Comparison of ENCODE assay signal across 8 mouse cellular contexts in genomic region chr11:101260826-101261380, GRCm38 (mm10). TPM values are rescaled to one million over a fixed set of nuclear protein-coding genes. Genes with fewer than 3 reads are reported as not detected.
A peak's percentile ranks its signal among the peaks of the same experiment; 100 is the strongest.
DNase-seq lines count a peak whose midpoint lies in the region; ATAC-seq and TF ChIP-seq lines count a peak whose summit lies in the region.

No protein-coding gene starts in this region.

- peaks cover 43% of the 10 kb centered on the region for H3K4me1 ChIP-seq in heart, postnatal 0 days (ENCODE audit: control insufficient read depth, insufficient read depth)
- peaks cover 53% of the 10 kb centered on the region for H3K4me1 ChIP-seq in liver, embryonic 16.5 days (ENCODE audit: control insufficient read depth, low read depth, low read length)

- peak overlapping the region; percentile 65 for H3K9ac ChIP-seq in heart, postnatal 0 days (replicated peaks; ENCODE audit: low read depth, low read length)
- peak overlapping the region; percentile 88 for H3K9ac ChIP-seq in liver, embryonic 16.5 days (ENCODE audit: low read depth, low read length)

- no peak for ATAC-seq in heart, postnatal 0 days (ENCODE audit: insufficient read depth, low read depth)
- ATAC-seq in liver, embryonic 16.5 days (ENCODE audit: low read depth) = no peak

- peaks cover 37% of the 10 kb centered on the region for H3K27me3 ChIP-seq in heart, postnatal 0 days (ENCODE audit: control insufficient read depth, insufficient read depth, low read length)
- peaks cover 45% of the 10 kb centered on the region for H3K27me3 ChIP-seq in liver, embryonic 16.5 days (ENCODE audit: control insufficient read depth, insufficient read depth, low read depth, low read length)

- peak; percentile 16 to 41 for DNase-seq in cerebellum, postnatal 14 days
- no peak for DNase-seq in cerebellum, postnatal 4 days (ENCODE audit: low spot score in 2 of 2)
- peak; percentile 36 for DNase-seq in MN1 (ENCODE audit: low spot score)
- DNase-seq in heart, postnatal 0 days (ENCODE audit: low spot score) = no peak
- no peak for DNase-seq in urinary bladder, postnatal 10 days (ENCODE audit: low spot score)
- DNase-seq in right cerebral cortex, postnatal 4 days = no peak
- DNase-seq in layer of hippocampus, adult 8-10 months (ENCODE audit: low spot score in 2 of 2) = no peak

- TF ChIP-seq EP300 in heart, postnatal 0 days (IDR thresholded peaks at IDR 0.05; ENCODE audit: low read depth) = no peak

- peak overlapping the region; percentile 58 for H3K4me3 ChIP-seq in heart, postnatal 0 days (ENCODE audit: low read depth, low read length)
- peak overlapping the region; percentile 80 for H3K4me3 ChIP-seq in liver, embryonic 16.5 days (ENCODE audit: low read depth, low read length)

- under 1% methylated on average over 30 of the region's 30 CpGs for WGBS in heart, postnatal 0 days
- WGBS in liver, embryonic 16.5 days (ENCODE audit: insufficient replicate concordance) = under 1% methylated on average over 30 of the region's 30 CpGs

- H3K36me3 ChIP-seq in heart, postnatal 0 days (replicated peaks; ENCODE audit: control insufficient read depth, insufficient read depth, low read length) = peaks cover 22% of the 10 kb centered on the region; the same call in 1 of the 2 replicates
- no peaks in the 10 kb centered on the region for H3K36me3 ChIP-seq in liver, embryonic 16.5 days (ENCODE audit: control insufficient read depth, insufficient read depth)

- no peak for TF ChIP-seq CTCF in heart, postnatal 0 days (IDR thresholded peaks at IDR 0.05; ENCODE audit: low read depth)

- peak overlapping the region; percentile 82 for H3K27ac ChIP-seq in heart, postnatal 0 days (ENCODE audit: low read depth)
- peak overlapping the region; percentile 96 for H3K27ac ChIP-seq in liver, embryonic 16.5 days (ENCODE audit: low read length)

- H3K4me2 ChIP-seq in heart, postnatal 0 days (ENCODE audit: low read depth, low read length) = peak overlapping the region; percentile 90
- H3K4me2 ChIP-seq in liver, embryonic 16.5 days (ENCODE audit: low read depth, low read length) = peak overlapping the region; percentile 98

- no peaks in the 10 kb centered on the region for H3K9me3 ChIP-seq in heart, postnatal 0 days (replicated peaks; ENCODE audit: control insufficient read depth, low read length)
- H3K9me3 ChIP-seq in liver, embryonic 16.5 days (replicated peaks; ENCODE audit: control insufficient read depth, low read length) = no peaks in the 10 kb centered on the region

RNA-seq across cellular contexts. Expression of gene Wnk4, which starts 0.5 kb away (rescaled TPM):
- 2.0 and 3.2 TPM in 2 replicates for total RNA-seq in heart, postnatal 0 days (2014; rRNA removed; ENCODE audit: low replicate concordance)
- 3.8 and 4.0 TPM in 2 replicates for polyA plus RNA-seq in heart, postnatal 0 days (2015; fragmentation: Nextera tagmentation; extraction: Ambion mirVana)
- polyA plus RNA-seq in liver, embryonic 16.5 days (2015; fragmentation: Nextera tagmentation; extraction: Ambion mirVana) = 4.3 and 5.4 TPM in 2 replicates
- total RNA-seq in layer of hippocampus, adult 8-10 months (2022) = 10 to 100 TPM in 3 of 4 experiments, 1 to 10 TPM in 1; 9.0 to 11.6 (median 10.9) TPM

RNA-seq across cellular contexts. Expression of gene Vps25, which starts 7.4 kb away (rescaled TPM):
- total RNA-seq in heart, postnatal 0 days (2014; rRNA removed; ENCODE audit: low replicate concordance) = 99.2 and 116 TPM in 2 replicates
- polyA plus RNA-seq in heart, postnatal 0 days (2015; fragmentation: Nextera tagmentation; extraction: Ambion mirVana) = 125 and 130 TPM in 2 replicates
- polyA plus RNA-seq in liver, embryonic 16.5 days (2015; fragmentation: Nextera tagmentation; extraction: Ambion mirVana) = 72.2 and 75.2 TPM in 2 replicates
- 10 to 100 TPM; 59.1 to 76.6 (median 65.5) TPM for total RNA-seq in layer of hippocampus, adult 8-10 months (2022)

RNA-seq across cellular contexts. Expression of gene Ramp2, which starts 15.1 kb away (rescaled TPM):
- total RNA-seq in heart, postnatal 0 days (2014; rRNA removed; ENCODE audit: low replicate concordance) = 159 and 253 TPM in 2 replicates
- 181 and 182 TPM in 2 replicates for polyA plus RNA-seq in heart, postnatal 0 days (2015; fragmentation: Nextera tagmentation; extraction: Ambion mirVana)
- 20.8 and 21.8 TPM in 2 replicates for polyA plus RNA-seq in liver, embryonic 16.5 days (2015; fragmentation: Nextera tagmentation; extraction: Ambion mirVana)
- 10 to 100 TPM; 54.2 to 66.0 (median 64.6) TPM for total RNA-seq in layer of hippocampus, adult 8-10 months (2022)

RNA-seq across cellular contexts. Expression of gene Cntd1, which starts 17.9 kb away (rescaled TPM):
- not detected in 2 replicates for total RNA-seq in heart, postnatal 0 days (2014; rRNA removed; ENCODE audit: low replicate concordance)
- polyA plus RNA-seq in heart, postnatal 0 days (2015; fragmentation: Nextera tagmentation; extraction: Ambion mirVana) = 0.22 and 0.56 TPM in 2 replicates
- polyA plus RNA-seq in liver, embryonic 16.5 days (2015; fragmentation: Nextera tagmentation; extraction: Ambion mirVana) = 0.70 and 0.74 TPM in 2 replicates
- total RNA-seq in layer of hippocampus, adult 8-10 months (2022) = 1 to 10 TPM in 1 of 4 experiments, under 1 TPM in 3; 0.16 to 1.4 (median 0.52) TPM

RNA-seq across cellular contexts. Expression of gene Coa3, which starts 18.0 kb away (rescaled TPM):
- total RNA-seq in heart, postnatal 0 days (2014; rRNA removed; ENCODE audit: low replicate concordance) = 175 and 216 TPM in 2 replicates
- polyA plus RNA-seq in heart, postnatal 0 days (2015; fragmentation: Nextera tagmentation; extraction: Ambion mirVana) = 189 and 206 TPM in 2 replicates
- polyA plus RNA-seq in liver, embryonic 16.5 days (2015; fragmentation: Nextera tagmentation; extraction: Ambion mirVana) = 77.7 and 79.9 TPM in 2 replicates
- total RNA-seq in layer of hippocampus, adult 8-10 months (2022) = 10 to 100 TPM; 90.3 to 98.9 (median 91.4) TPM

Comparison
In these comparisons a context has a peak if more than half of its experiments do, and no peak if none do; other contexts are left out.
1. DNase-seq: peak in cerebellum, postnatal 14 days (2 of 2) and MN1 (single experiment); none in cerebellum, postnatal 4 days (0 of 2), heart, postnatal 0 days (single experiment), urinary bladder, postnatal 10 days (single experiment), right cerebral cortex, postnatal 4 days (single experiment) and layer of hippocampus, adult 8-10 months (0 of 2).